Mouse (Mus musculus) embryonic fibroblast, embryonic 13.5 days (primary cell): ENCODE measurements around the gene Slc47a1.

ENCODE experiments used
- CTCF ChIP-seq: IDR thresholded peaks from 2 replicates; pipeline ENCODE4 v1.5.1; 2011; ENCODE audit warnings: mild to moderate bottlenecking, control low read depth, low read length, moderate library complexity, borderline replicate concordance; ENCODE audit not compliant: insufficient read depth
- POLR2A ChIP-seq: IDR thresholded peaks from 2 replicates; pipeline ENCODE4 v1.6.1; 2011; ENCODE audit warnings: low read depth, mild to moderate bottlenecking, control low read depth, low read length, moderate library complexity

DNA sequence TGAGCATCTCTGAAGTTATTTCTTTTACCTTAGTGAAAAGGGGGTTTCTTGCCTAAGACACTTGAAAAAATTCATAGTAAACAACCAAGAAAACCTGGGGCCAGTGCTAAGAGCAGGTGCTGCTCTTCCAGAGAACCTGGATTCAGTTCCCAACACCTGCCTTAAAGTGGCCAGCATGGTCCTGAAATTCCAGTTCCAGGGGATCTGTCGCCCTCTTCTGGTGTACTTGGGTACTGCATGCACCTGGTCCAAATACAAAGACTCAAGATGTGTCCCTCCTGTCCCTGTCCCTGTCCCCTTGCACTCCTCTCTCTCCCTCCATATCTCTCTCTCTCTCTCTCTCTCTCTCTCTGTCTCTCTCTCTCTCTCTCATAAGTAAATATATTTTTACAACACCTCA is 32.0 kb upstream of the Slc47a1 start:
- TF ChIP-seq CTCF (peak; percentile 76), POLR2A (no peak)
